Mouse (Mus musculus) MEL (cell line): ENCODE results near the gene B9d2. TPM values are rescaled to one million over a fixed set of nuclear protein-coding genes. Genes with fewer than 3 reads are reported as not detected.

Source experiments
- DNase-seq: peaks from one replicate; pipeline ENCODE4 v3.0.0; 2011; ENCODE audit warnings: low read depth, low spot score
- H3K27ac ChIP-seq: 2 replicates; pipeline ENCODE4 v1.5.1; 2012; ENCODE audit warnings: low read depth, mild to moderate bottlenecking, control low read depth, low read length, moderate library complexity; ENCODE audit not compliant: control insufficient read depth
- H3K27me3 ChIP-seq, 2 experiments: fragments of 150-350 bp in 1 of 2; sonication (generic) in 1 of 2; 2 replicates each; pipeline ENCODE4 v1.6.1; 2012; ENCODE audit warnings: low read length in 2 of 2, mild to moderate bottlenecking in 2 of 2, improper control_type of control experiment in 1 of 2, moderate library complexity in 1 of 2; ENCODE audit not compliant: insufficient read depth in 2 of 2, control insufficient read depth in 1 of 2
- H3K36me3 ChIP-seq, 2 experiments: 2 replicates each; pipeline ENCODE4 v1.6.1; 2012 to 2014; ENCODE audit warnings: low read length in 2 of 2, improper control_type of control experiment in 1 of 2, inconsistent platforms in 1 of 2, mild to moderate bottlenecking in 1 of 2; ENCODE audit not compliant: insufficient read depth in 2 of 2, control insufficient read depth in 1 of 2
- H3K4me1 ChIP-seq, 2 experiments: fragments of 150-350 bp in 1 of 2; sonication (generic) in 1 of 2; 2 replicates each; pipeline ENCODE4 v1.6.1; 2012; ENCODE audit warnings: low read length in 2 of 2, improper control_type of control experiment in 1 of 2, mild to moderate bottlenecking in 1 of 2; ENCODE audit not compliant: insufficient read depth in 2 of 2, control insufficient read depth in 1 of 2
- H3K4me3 ChIP-seq, 2 experiments: fragments of 150-350 bp in 1 of 2; sonication (generic) in 1 of 2; 2 replicates each; pipeline ENCODE4 v1.5.1; 2012; ENCODE audit warnings: low read depth in 2 of 2, low read length in 2 of 2, mild to moderate bottlenecking in 2 of 2, moderate library complexity in 2 of 2, control low read depth in 1 of 2, improper control_type of control experiment in 1 of 2; ENCODE audit not compliant: control insufficient read depth in 1 of 2, insufficient read depth in 1 of 2
- H3K79me2 ChIP-seq: 2 replicates; pipeline ENCODE4 v1.6.1; 2012; ENCODE audit warnings: mild to moderate bottlenecking, low read length, moderate library complexity; ENCODE audit not compliant: control insufficient read depth, poor library complexity, insufficient read depth
- H3K9ac ChIP-seq: 2 replicates; pipeline ENCODE4 v1.6.1; 2012; ENCODE audit warnings: low read depth, mild to moderate bottlenecking, control low read depth, low read length, moderate library complexity; ENCODE audit not compliant: control insufficient read depth, poor library complexity, severe bottlenecking
- H3K9me3 ChIP-seq: fragments of 150-350 bp; sonication (generic); replicated peaks from 2 replicates; pipeline ENCODE4 v1.6.1; 2012; ENCODE audit warnings: mild to moderate bottlenecking, low read length, improper control_type of control experiment, moderate library complexity; ENCODE audit not compliant: insufficient read depth
- BHLHE40 ChIP-seq: IDR thresholded peaks from 2 replicates; pipeline ENCODE4 v1.6.1; 2012; ENCODE audit warnings: low read depth, mild to moderate bottlenecking, inconsistent platforms, low read length, improper control_type of control experiment, borderline replicate concordance
- CHD1 ChIP-seq: IDR thresholded peaks from 2 replicates; pipeline ENCODE4 v1.6.1; 2012; ENCODE audit warnings: low read depth, mild to moderate bottlenecking, inconsistent platforms, low read length, improper control_type of control experiment
- CTCF ChIP-seq, 3 experiments: IDR thresholded peaks in 2 of 3; conservative IDR thresholded peaks in 1 of 3; 2 replicates each; pipeline ENCODE4 v1.5.1; 2011 to 2012; ENCODE audit warnings: low read length in 3 of 3, low read depth in 2 of 3, mild to moderate bottlenecking in 2 of 3, improper control_type of control experiment in 1 of 3, inconsistent platforms in 1 of 3, mixed read lengths in 1 of 3, moderate library complexity in 1 of 3; ENCODE audit not compliant: control insufficient read depth in 1 of 3, insufficient read depth in 1 of 3, poor library complexity in 1 of 3, severe bottlenecking in 1 of 3
- ELF1 ChIP-seq: IDR thresholded peaks from 2 replicates; pipeline ENCODE4 v1.6.1; 2014; ENCODE audit warnings: low read depth, mild to moderate bottlenecking, inconsistent platforms, low read length, improper control_type of control experiment, moderate library complexity
- GABPA ChIP-seq: IDR thresholded peaks from 2 replicates; pipeline ENCODE4 v1.6.1; 2012; ENCODE audit warnings: low read depth, mild to moderate bottlenecking, inconsistent platforms, low read length, improper control_type of control experiment, moderate library complexity
- GATA1 ChIP-seq: IDR thresholded peaks from 2 replicates; pipeline ENCODE4 v1.6.1; 2011; ENCODE audit warnings: low read depth, low read length, improper control_type of control experiment
- HCFC1 ChIP-seq: IDR thresholded peaks from 2 replicates; pipeline ENCODE4 v1.6.1; 2012; ENCODE audit warnings: low read depth, mild to moderate bottlenecking, inconsistent platforms, low read length, improper control_type of control experiment, moderate library complexity
- KAT2A ChIP-seq: conservative IDR thresholded peaks from 2 replicates; pipeline ENCODE4 v1.6.1; 2012; ENCODE audit warnings: low read depth, low read length, improper control_type of control experiment, inconsistent platforms
- MAZ ChIP-seq: IDR thresholded peaks from 2 replicates; pipeline ENCODE4 v1.6.1; 2012; ENCODE audit warnings: low read depth, mild to moderate bottlenecking, inconsistent platforms, low read length, improper control_type of control experiment
- MXI1 ChIP-seq: IDR thresholded peaks from 2 replicates; pipeline ENCODE4 v1.6.1; 2011; ENCODE audit warnings: mild to moderate bottlenecking, low read depth, low read length, improper control_type of control experiment
- NELFE ChIP-seq: IDR thresholded peaks from 2 replicates; pipeline ENCODE4 v1.6.1; 2011; ENCODE audit warnings: low read depth, low read length, improper control_type of control experiment
- POLR2A ChIP-seq, 2 experiments: IDR thresholded peaks; 2 replicates each; pipeline ENCODE4 v1.6.1; 2011 to 2012; ENCODE audit warnings: low read length in 2 of 2, mild to moderate bottlenecking in 2 of 2, control low read depth in 1 of 2, improper control_type of control experiment in 1 of 2, low read depth in 1 of 2, moderate library complexity in 1 of 2; ENCODE audit not compliant: control insufficient read depth in 1 of 2, insufficient read depth in 1 of 2, poor library complexity in 1 of 2
- RAD21 ChIP-seq: IDR thresholded peaks from 2 replicates; pipeline ENCODE4 v1.6.1; 2011; ENCODE audit warnings: mild to moderate bottlenecking, low read depth, low read length, improper control_type of control experiment
- RCOR1 ChIP-seq: IDR thresholded peaks from 2 replicates; pipeline ENCODE4 v1.6.1; 2012; ENCODE audit warnings: low read depth, mild to moderate bottlenecking, inconsistent platforms, low read length, improper control_type of control experiment
- SMC3 ChIP-seq: IDR thresholded peaks from 2 replicates; pipeline ENCODE4 v1.6.1; 2011; ENCODE audit warnings: low read depth, low read length, improper control_type of control experiment
- TAL1 ChIP-seq: IDR thresholded peaks from 2 replicates; pipeline ENCODE4 v1.6.1; 2012; ENCODE audit warnings: mild to moderate bottlenecking, inconsistent platforms, low read length, moderate library complexity, mixed read lengths
- UBTF ChIP-seq: IDR thresholded peaks from 2 replicates; pipeline ENCODE4 v1.6.1; 2012; ENCODE audit warnings: low read depth, mild to moderate bottlenecking, inconsistent platforms, low read length, improper control_type of control experiment, moderate library complexity, borderline replicate concordance; ENCODE audit not compliant: insufficient read depth
- ZC3H11A ChIP-seq: IDR thresholded peaks from 2 replicates; pipeline ENCODE4 v1.6.1; 2012; ENCODE audit warnings: low read depth, mild to moderate bottlenecking, inconsistent platforms, low read length, improper control_type of control experiment
- ZKSCAN1 ChIP-seq: IDR thresholded peaks from 2 replicates; pipeline ENCODE4 v1.6.1; 2012; ENCODE audit warnings: low read depth, mild to moderate bottlenecking, inconsistent platforms, low read length, improper control_type of control experiment, moderate library complexity
- ZNF384 ChIP-seq: IDR thresholded peaks from 2 replicates; pipeline ENCODE4 v1.6.1; 2012; ENCODE audit warnings: low read depth, mild to moderate bottlenecking, inconsistent platforms, low read length, improper control_type of control experiment
- polyA plus RNA-seq, 2 experiments: library from polyadenylated mRNA; stranded (reverse) in 1 of 2; unstranded in 1 of 2; fragments of >175 nt in 1 of 2; fragments of >200 nt in 1 of 2; gene quantifications; 2 replicates each; pipeline versions ENCODE4 v1.2.1 to v1.2.4; 2012; ENCODE audit warnings: low replicate concordance in 2 of 2, low read depth in 1 of 2; ENCODE audit not compliant: insufficient read length in 2 of 2, insufficient read depth in 1 of 2, missing spikeins in 1 of 2
- total RNA-seq: library from RNA; depleted of rRNA; stranded (reverse); fragments of 300-350 nt; gene quantifications from 2 replicates; pipeline ENCODE4 v1.2.3, GENCODE M21; 2012

The B9d2 gene
- total and polyA plus RNA-seq, 3 experiments, result 70.4 to 108 TPM; not detected in 1

GRCm38 (mm10) chr7:25700732-25701131 is 20.2 kb downstream of the B9d2 start:
- H3K27ac ChIP-seq, result no peak overlapping the region
- H3K9ac ChIP-seq, result no peak overlapping the region
- DNase-seq, result no peak
- peaks cover 0 to 2% of the 10 kb centered on the region in 2 experiments; a peak in 1 of 4 replicates for H3K4me1 ChIP-seq
- peaks cover 17 to 33% of the 10 kb centered on the region in 2 experiments for H3K36me3 ChIP-seq
- no peaks in the 10 kb centered on the region for H3K27me3 ChIP-seq
- H3K79me2 ChIP-seq, result peaks cover 16% of the 10 kb centered on the region
- H3K4me3 ChIP-seq, result no peak overlapping the region
- TF ChIP-seq MXI1 (no peak), MAZ (no peak), CTCF (IDR thresholded peaks at IDR 0.05 in 2 of 3, conservative IDR thresholded peaks at IDR 0.05 in 1 of 3; ENCODE audit: control insufficient read depth in 1 of 3, insufficient read depth in 1 of 3, low read depth in 2 of 3, low read length in 3 of 3, poor library complexity in 1 of 3, severe bottlenecking in 1 of 3) (peak; percentile 45 to 65 (median 48))
- TF ChIP-seq, all 39 proteins: peak for 1
- no peaks in the 10 kb centered on the region for H3K9me3 ChIP-seq

GRCm38 (mm10) chr7:25702350-25702749 is 21.8 kb downstream of the B9d2 start:
- peaks cover 0 to 2% of the 10 kb centered on the region in 2 experiments; a peak in 1 of 4 replicates for H3K4me1 ChIP-seq
- H3K27me3 ChIP-seq, result no peaks in the 10 kb centered on the region
- DNase-seq, result peak; percentile 65
- no peak overlapping the region for H3K9ac ChIP-seq
- peaks cover 17 to 28% of the 10 kb centered on the region in 2 experiments for H3K36me3 ChIP-seq
- TF ChIP-seq SMC3 (0 out of 2 replicates have a peak, but pooled peaks have one; percentile 19), RAD21 (peak; percentile 15), ZNF384 (no peak), UBTF (no peak), MAZ (no peak), GATA1 (no peak), POLR2A (IDR thresholded peaks at IDR 0.05; ENCODE audit: control insufficient read depth in 1 of 2, insufficient read depth in 1 of 2, low read depth in 1 of 2, low read length in 2 of 2, poor library complexity in 1 of 2) (0 out of 4 replicates have a peak, but pooled peaks of 1 of the 2 experiments have one; percentile 3), HCFC1 (no peak), ZC3H11A (no peak), CHD1 (no peak), GABPA (no peak), CTCF (IDR thresholded peaks at IDR 0.05 in 2 of 3, conservative IDR thresholded peaks at IDR 0.05 in 1 of 3; ENCODE audit: control insufficient read depth in 1 of 3, insufficient read depth in 1 of 3, low read depth in 2 of 3, low read length in 3 of 3, poor library complexity in 1 of 3, severe bottlenecking in 1 of 3) (peak; percentile 30 to 46 (median 40); a peak in 5 of 6 replicates), KAT2A (no peak), RCOR1 (no peak), ZKSCAN1 (no peak), ELF1 (no peak), NELFE (no peak), BHLHE40 (no peak), TAL1 (no peak)
- H3K27ac ChIP-seq, result no peak overlapping the region
- peaks cover 13% of the 10 kb centered on the region for H3K79me2 ChIP-seq
- H3K9me3 ChIP-seq, result no peaks in the 10 kb centered on the region
- no peak overlapping the region for H3K4me3 ChIP-seq
